Mouse (Mus musculus): Measurements from ENCODE around the gene Edn2. TPM values are rescaled to one million over a fixed set of nuclear protein-coding genes. Genes with fewer than 3 reads are reported as not detected.

The Edn2 gene
- polyA plus RNA-seq, 1 experiment from 2014 or later, result 0.32 TPM

GRCm38 (mm10) chr4:120212080-120212479 is 51.1 kb downstream of the Edn2 start:
- Histone ChIP-seq H3K9ac (replicated peaks; ENCODE audit: low read depth, low read length) (no peak overlapping the region), H3K27ac (ENCODE audit: low read depth, low read length) (no peak overlapping the region), H3K36me3 (ENCODE audit: control insufficient read depth, insufficient read depth, low read length) (no peaks in the 10 kb centered on the region), H3K4me2 (ENCODE audit: low read depth, low read length) (no peak overlapping the region), H3K27me3 (ENCODE audit: control insufficient read depth, insufficient read depth, low read length) (no peaks in the 10 kb centered on the region), H3K4me1 (ENCODE audit: control insufficient read depth, insufficient read depth, low read length) (no peaks in the 10 kb centered on the region), H3K4me3 (ENCODE audit: low read depth, low read length) (no peak overlapping the region), H3K9me3 (ENCODE audit: control insufficient read depth, low read length) (no peaks in the 10 kb centered on the region)
- no peak for ATAC-seq (ENCODE audit: low read depth)
- 57% methylated on average over 6 of the region's 6 CpGs for WGBS

GRCm38 (mm10) chr4:120212812-120213211 is 51.8 kb downstream of the Edn2 start:
- no peaks in the 10 kb centered on the region for H3K36me3 ChIP-seq (ENCODE audit: control insufficient read depth, insufficient read depth, low read length)
- no peak overlapping the region for H3K27ac ChIP-seq (ENCODE audit: low read depth, low read length)
- H3K4me3 ChIP-seq (ENCODE audit: low read depth, low read length), result no peak overlapping the region
- H3K4me1 ChIP-seq (ENCODE audit: control insufficient read depth, insufficient read depth, low read length), result no peaks in the 10 kb centered on the region
- ATAC-seq (ENCODE audit: low read depth), result no peak
- H3K4me2 ChIP-seq (ENCODE audit: low read depth, low read length), result no peak overlapping the region
- no peaks in the 10 kb centered on the region for H3K9me3 ChIP-seq (ENCODE audit: control insufficient read depth, low read length)
- no peak overlapping the region for H3K9ac ChIP-seq (replicated peaks; ENCODE audit: low read depth, low read length)
- H3K27me3 ChIP-seq (ENCODE audit: control insufficient read depth, insufficient read depth, low read length), result no peaks in the 10 kb centered on the region
- 24% methylated on average over 3 of the region's 3 CpGs for WGBS

- no peak overlapping the region for H3K4me3 ChIP-seq (ENCODE audit: low read depth, low read length)
- H3K4me1 ChIP-seq (ENCODE audit: control insufficient read depth, insufficient read depth, low read length), result no peaks in the 10 kb centered on the region; the same call in 1 of the 2 replicates
- 32% methylated on average over 10 of the region's 10 CpGs for WGBS
- H3K27ac ChIP-seq (ENCODE audit: low read depth, low read length), result no peak overlapping the region
- no peaks in the 10 kb centered on the region for H3K9me3 ChIP-seq (ENCODE audit: control insufficient read depth, low read length)
- no peak overlapping the region for H3K4me2 ChIP-seq (ENCODE audit: low read depth, low read length)
- H3K27me3 ChIP-seq (ENCODE audit: control insufficient read depth, insufficient read depth, low read length), result no peaks in the 10 kb centered on the region
- ATAC-seq (ENCODE audit: low read depth), result peak; percentile 55
- H3K36me3 ChIP-seq (ENCODE audit: control insufficient read depth, insufficient read depth, low read length), result no peaks in the 10 kb centered on the region
- no peak overlapping the region for H3K9ac ChIP-seq (replicated peaks; ENCODE audit: low read depth, low read length)
Measured at GRCm38 (mm10) chr4:120215915-120216591, 55.0 kb downstream of the Edn2 start.

- Histone ChIP-seq H3K27ac (ENCODE audit: low read depth, low read length) (no peak overlapping the region), H3K4me1 (ENCODE audit: control insufficient read depth, insufficient read depth, low read length) (no peaks in the 10 kb centered on the region; the same call in none of the 2 replicates), H3K27me3 (ENCODE audit: control insufficient read depth, insufficient read depth, low read length) (no peaks in the 10 kb centered on the region), H3K4me2 (ENCODE audit: low read depth, low read length) (no peak overlapping the region), H3K9me3 (ENCODE audit: control insufficient read depth, low read length) (no peaks in the 10 kb centered on the region), H3K9ac (replicated peaks; ENCODE audit: low read depth, low read length) (no peak overlapping the region), H3K36me3 (ENCODE audit: control insufficient read depth, insufficient read depth, low read length) (no peaks in the 10 kb centered on the region), H3K4me3 (ENCODE audit: low read depth, low read length) (no peak overlapping the region)
- ATAC-seq (ENCODE audit: low read depth), result no peak
Measured at GRCm38 (mm10) chr4:120216883-120217282, 55.9 kb downstream of the Edn2 start.

Other genes with a start within 250 kb of the Edn2 start
- gene AL607142.1, start 96.2 kb upstream of the Edn2 start, polyA plus RNA-seq (2014; fragmentation: Nextera tagmentation; extraction: Ambion mirVana), result not detected in 2 replicates
- 0.85 and 1.1 TPM in 2 replicates for gene Foxo6, start 126.1 kb downstream of the Edn2 start, polyA plus RNA-seq (2014; fragmentation: Nextera tagmentation; extraction: Ambion mirVana)
- 90.8 and 94.6 TPM in 2 replicates for gene Scmh1, start 244.1 kb downstream of the Edn2 start, polyA plus RNA-seq (2014; fragmentation: Nextera tagmentation; extraction: Ambion mirVana)